Mouse (Mus musculus) bone marrow, adult 2 months (tissue): Measurements from ENCODE around the gene Rps16.

Source experiments
- CTCF ChIP-seq: fragments of 200-500 bp; IDR thresholded peaks from 2 replicates; pipeline ENCODE4 v1.5.1; 2011; ENCODE audit warnings: low read length, control low read depth; ENCODE audit not compliant: control insufficient read depth, insufficient read depth
- POLR2A ChIP-seq: fragments of 200-500 bp; IDR thresholded peaks from 2 replicates; pipeline ENCODE4 v1.6.1; 2011; ENCODE audit warnings: low read depth, mild to moderate bottlenecking, control low read depth, low read length, borderline replicate concordance; ENCODE audit not compliant: control insufficient read depth

GRCm38 (mm10) chr7:28362441-28363060, 12.1 kb downstream of the Rps16 start:
- TF ChIP-seq POLR2A = no peak
- TF ChIP-seq CTCF = no peak
